Mouse (Mus musculus): ENCODE data around the gene Zfp784. TPM values are rescaled to one million over a fixed set of nuclear protein-coding genes. Genes with fewer than 3 reads are reported as not detected.

Zfp784 gene
- polyA plus RNA-seq, 1 experiment from 2014 or later, result 4.6 TPM

GRCm38 (mm10) chr7:5052931-5053343 lies 14.7 kb upstream of the Zfp784 start:
- Histone ChIP-seq H3K27ac (ENCODE audit: low read length) (no peak overlapping the region), H3K4me1 (ENCODE audit: control insufficient read depth, insufficient read depth, low read length) (peaks cover 16% of the 10 kb centered on the region), H3K9ac (replicated peaks; ENCODE audit: low read depth, low read length) (peak overlapping the region; percentile 30; the same call in 1 of the 2 replicates), H3K4me3 (ENCODE audit: low read depth, low read length) (peak overlapping the region; percentile 77), H3K36me3 (ENCODE audit: control insufficient read depth, insufficient read depth, low read length) (no peaks in the 10 kb centered on the region), H3K4me2 (replicated peaks; ENCODE audit: low read depth, low read length) (peak overlapping the region; percentile 91), H3K9me3 (ENCODE audit: control insufficient read depth, low read depth, low read length) (no peaks in the 10 kb centered on the region), H3K27me3 (ENCODE audit: control insufficient read depth, insufficient read depth, low read length) (peaks cover 23% of the 10 kb centered on the region)
- WGBS, result 4% methylated on average over 45 of the region's 45 CpGs
- ATAC-seq (ENCODE audit: insufficient number of reproducible peaks, insufficient read depth, low FRiP score, low read depth), result no peak

- Histone ChIP-seq H3K4me2 (replicated peaks; ENCODE audit: low read depth, low read length) (peak overlapping the region; percentile 91), H3K27ac (ENCODE audit: low read length) (no peak overlapping the region), H3K9me3 (ENCODE audit: control insufficient read depth, low read depth, low read length) (no peaks in the 10 kb centered on the region), H3K4me1 (ENCODE audit: control insufficient read depth, insufficient read depth, low read length) (peaks cover 16% of the 10 kb centered on the region), H3K4me3 (ENCODE audit: low read depth, low read length) (peak overlapping the region; percentile 77), H3K27me3 (ENCODE audit: control insufficient read depth, insufficient read depth, low read length) (peaks cover 21% of the 10 kb centered on the region), H3K36me3 (ENCODE audit: control insufficient read depth, insufficient read depth, low read length) (no peaks in the 10 kb centered on the region), H3K9ac (replicated peaks; ENCODE audit: low read depth, low read length) (peak overlapping the region; percentile 30; the same call in 1 of the 2 replicates)
- under 1% methylated on average over 12 of the region's 12 CpGs for WGBS
- no peak for ATAC-seq (ENCODE audit: insufficient number of reproducible peaks, insufficient read depth, low FRiP score, low read depth)
Measured at GRCm38 (mm10) chr7:5052438-5052837, 14.2 kb upstream of the Zfp784 start.

GRCm38 (mm10) chr7:5051193-5052192 lies 13.2 kb upstream of the Zfp784 start, which contains the start of gene Zfp580:
Zfp580 (plus strand) TSS chr7:5051538.
- Histone ChIP-seq H3K9ac (replicated peaks; ENCODE audit: low read depth, low read length) (peak within 1 kb of the TSS; percentile 78), H3K4me3 (ENCODE audit: low read depth, low read length) (peak within 1 kb of the TSS; percentile 77), H3K27me3 (ENCODE audit: control insufficient read depth, insufficient read depth, low read length) (peaks cover 21% of the 10 kb centered on the region), H3K36me3 (ENCODE audit: control insufficient read depth, insufficient read depth, low read length) (no peaks in the 10 kb centered on the region), H3K4me2 (replicated peaks; ENCODE audit: low read depth, low read length) (peak within 1 kb of the TSS; percentile 91), H3K9me3 (ENCODE audit: control insufficient read depth, low read depth, low read length) (no peaks in the 10 kb centered on the region), H3K27ac (ENCODE audit: low read length) (peak within 1 kb of the TSS; percentile 63; the same call in 1 of the 2 replicates), H3K4me1 (ENCODE audit: control insufficient read depth, insufficient read depth, low read length) (peaks cover 16% of the 10 kb centered on the region)
- under 1% methylated on average over 65 of the region's 65 CpGs for WGBS
- ATAC-seq (ENCODE audit: insufficient number of reproducible peaks, insufficient read depth, low FRiP score, low read depth), result peak; percentile 68; the same call in 1 of the 2 replicates

- no peak for ATAC-seq (ENCODE audit: insufficient number of reproducible peaks, insufficient read depth, low FRiP score, low read depth)
Measured at GRCm38 (mm10) chr7:5047313-5047712, 9.1 kb upstream of the Zfp784 start.

GRCm38 (mm10) chr7:5046112-5046511 lies 7.9 kb upstream of the Zfp784 start:
- Histone ChIP-seq H3K4me2 (replicated peaks; ENCODE audit: low read depth, low read length) (no peak overlapping the region), H3K36me3 (ENCODE audit: control insufficient read depth, insufficient read depth, low read length) (no peaks in the 10 kb centered on the region), H3K4me1 (ENCODE audit: control insufficient read depth, insufficient read depth, low read length) (no peaks in the 10 kb centered on the region), H3K27me3 (ENCODE audit: control insufficient read depth, insufficient read depth, low read length) (no peaks in the 10 kb centered on the region), H3K27ac (ENCODE audit: low read length) (no peak overlapping the region), H3K9ac (replicated peaks; ENCODE audit: low read depth, low read length) (no peak overlapping the region), H3K4me3 (ENCODE audit: low read depth, low read length) (no peak overlapping the region), H3K9me3 (ENCODE audit: control insufficient read depth, low read depth, low read length) (no peaks in the 10 kb centered on the region)
- 75% methylated on average over 2 of the region's 2 CpGs for WGBS
- ATAC-seq (ENCODE audit: insufficient number of reproducible peaks, insufficient read depth, low FRiP score, low read depth), result no peak

More at GRCm38 (mm10) chr7:5047313-5047712, 9.1 kb upstream of the Zfp784 start:
- H3K4me3 ChIP-seq (ENCODE audit: low read depth, low read length), result no peak overlapping the region
- no peaks in the 10 kb centered on the region for H3K36me3 ChIP-seq (ENCODE audit: control insufficient read depth, insufficient read depth, low read length)
- H3K9ac ChIP-seq (replicated peaks; ENCODE audit: low read depth, low read length), result no peak overlapping the region
- H3K4me2 ChIP-seq (replicated peaks; ENCODE audit: low read depth, low read length), result no peak overlapping the region
- no peaks in the 10 kb centered on the region for H3K27me3 ChIP-seq (ENCODE audit: control insufficient read depth, insufficient read depth, low read length)
- 25% methylated on average over 2 of the region's 2 CpGs for WGBS
- no peak overlapping the region for H3K27ac ChIP-seq (ENCODE audit: low read length)
- no peaks in the 10 kb centered on the region; the same call in 1 of the 2 replicates for H3K4me1 ChIP-seq (ENCODE audit: control insufficient read depth, insufficient read depth, low read length)
- no peaks in the 10 kb centered on the region for H3K9me3 ChIP-seq (ENCODE audit: control insufficient read depth, low read depth, low read length)

- H3K9me3 ChIP-seq (ENCODE audit: control insufficient read depth, low read depth, low read length), result no peaks in the 10 kb centered on the region
- H3K4me3 ChIP-seq (ENCODE audit: low read depth, low read length), result no peak overlapping the region
- no peak for ATAC-seq (ENCODE audit: insufficient number of reproducible peaks, insufficient read depth, low FRiP score, low read depth)
- H3K9ac ChIP-seq (replicated peaks; ENCODE audit: low read depth, low read length), result no peak overlapping the region
- H3K27me3 ChIP-seq (ENCODE audit: control insufficient read depth, insufficient read depth, low read length), result no peaks in the 10 kb centered on the region
- no peak overlapping the region for H3K27ac ChIP-seq (ENCODE audit: low read length)
- no peaks in the 10 kb centered on the region for H3K36me3 ChIP-seq (ENCODE audit: control insufficient read depth, insufficient read depth, low read length)
- no peaks in the 10 kb centered on the region for H3K4me1 ChIP-seq (ENCODE audit: control insufficient read depth, insufficient read depth, low read length)
- no peak overlapping the region for H3K4me2 ChIP-seq (replicated peaks; ENCODE audit: low read depth, low read length)
- WGBS, result 77% methylated on average over 2 of the region's 2 CpGs
Measured at GRCm38 (mm10) chr7:5044981-5045380, 6.7 kb upstream of the Zfp784 start.

GRCm38 (mm10) chr7:5038940-5039339 lies 694 bp upstream of the Zfp784 start:
- ATAC-seq (ENCODE audit: insufficient number of reproducible peaks, insufficient read depth, low FRiP score, low read depth), result no peak
- Histone ChIP-seq H3K9ac (replicated peaks; ENCODE audit: low read depth, low read length) (peak overlapping the region; percentile 63; the same call in 1 of the 2 replicates), H3K27ac (ENCODE audit: low read length) (peak overlapping the region; percentile 95; the same call in 1 of the 2 replicates), H3K4me3 (ENCODE audit: low read depth, low read length) (peak overlapping the region; percentile 57), H3K4me1 (ENCODE audit: control insufficient read depth, insufficient read depth, low read length) (no peaks in the 10 kb centered on the region), H3K9me3 (ENCODE audit: control insufficient read depth, low read depth, low read length) (no peaks in the 10 kb centered on the region; the same call in 1 of the 2 replicates), H3K4me2 (replicated peaks; ENCODE audit: low read depth, low read length) (peak overlapping the region; percentile 44), H3K27me3 (ENCODE audit: control insufficient read depth, insufficient read depth, low read length) (no peaks in the 10 kb centered on the region), H3K36me3 (ENCODE audit: control insufficient read depth, insufficient read depth, low read length) (peaks cover 15% of the 10 kb centered on the region; the same call in 1 of the 2 replicates)
- WGBS, result 29% methylated on average over 5 of the region's 5 CpGs

- Histone ChIP-seq H3K9me3 (ENCODE audit: control insufficient read depth, low read depth, low read length) (peaks cover 1% of the 10 kb centered on the region; the same call in 1 of the 2 replicates), H3K4me2 (replicated peaks; ENCODE audit: low read depth, low read length) (peak overlapping the region; percentile 44), H3K4me1 (ENCODE audit: control insufficient read depth, insufficient read depth, low read length) (no peaks in the 10 kb centered on the region), H3K27me3 (ENCODE audit: control insufficient read depth, insufficient read depth, low read length) (no peaks in the 10 kb centered on the region), H3K36me3 (ENCODE audit: control insufficient read depth, insufficient read depth, low read length) (peaks cover 28% of the 10 kb centered on the region), H3K9ac (replicated peaks; ENCODE audit: low read depth, low read length) (no peak overlapping the region), H3K4me3 (ENCODE audit: low read depth, low read length) (peak overlapping the region; percentile 57), H3K27ac (ENCODE audit: low read length) (peak overlapping the region; percentile 95)
- whole genome bisulfite sequencing, result 87% methylated on average over 8 of the region's 8 CpGs
- no peak for ATAC-seq (ENCODE audit: insufficient number of reproducible peaks, insufficient read depth, low FRiP score, low read depth)
Measured at GRCm38 (mm10) chr7:5037467-5037866, 779 bp downstream of the Zfp784 start.

All from stomach, embryonic 14.5 days (tissue).